Comparison of ENCODE assay signal across 8 mouse cellular contexts in genomic region chr4:46196513-46196912, GRCm38 (mm10). TPM values are rescaled to one million over a fixed set of nuclear protein-coding genes. Genes with fewer than 3 reads are reported as not detected.
DNase-seq lines count a peak whose midpoint lies in the region; ATAC-seq and TF ChIP-seq lines count a peak whose summit lies in the region.

No protein-coding gene starts in this region.

- ATAC-seq in heart, embryonic 13.5 days (ENCODE audit: extremely low read depth, insufficient number of reproducible peaks, low FRiP score, low TSS enrichment), result no peak
- peak; percentile 66 for ATAC-seq in erythroid progenitor cell, adult 5-6 weeks (replicated peaks; ENCODE audit: low FRiP score, poor library complexity, severe bottlenecking)
- no peak for ATAC-seq in limb, embryonic 14.5 days (ENCODE audit: low FRiP score, low read depth)
- no peak for ATAC-seq in stomach, embryonic 14.5 days (ENCODE audit: insufficient number of reproducible peaks, insufficient read depth, low FRiP score, low read depth)

- TF ChIP-seq CTCF in E14TG2a.4 (conservative IDR thresholded peaks at IDR 0.05; ENCODE audit: low read length), result no peak

- peaks cover 21% of the 10 kb centered on the region for H3K4me1 ChIP-seq in heart, embryonic 13.5 days
- peaks cover 37% of the 10 kb centered on the region for H3K4me1 ChIP-seq in E14TG2a.4 (replicated peaks; ENCODE audit: low read depth, low read length)
- peaks cover 14% of the 10 kb centered on the region for H3K4me1 ChIP-seq in limb, embryonic 14.5 days (ENCODE audit: control insufficient read depth, insufficient read depth, low read length)
- 0 out of 2 replicates have a peak, but pooled peaks cover 2% of the 10 kb centered on the region for H3K4me1 ChIP-seq in stomach, embryonic 14.5 days (ENCODE audit: control insufficient read depth, insufficient read depth, low read length)

- H3K9me3 ChIP-seq in heart, embryonic 13.5 days, result no peaks in the 10 kb centered on the region
- H3K9me3 ChIP-seq in E14TG2a.4 (ENCODE audit: low read length), result no peaks in the 10 kb centered on the region
- no peaks in the 10 kb centered on the region for H3K9me3 ChIP-seq in limb, embryonic 14.5 days (ENCODE audit: control insufficient read depth, low read length)
- H3K9me3 ChIP-seq in stomach, embryonic 14.5 days (ENCODE audit: control insufficient read depth, low read depth, low read length), result no peaks in the 10 kb centered on the region

- H3K27ac ChIP-seq in heart, embryonic 13.5 days (replicated peaks), result peak overlapping the region; percentile 87
- H3K27ac ChIP-seq in limb, embryonic 14.5 days (replicated peaks; ENCODE audit: low read depth, low read length), result peak overlapping the region; percentile 83
- H3K27ac ChIP-seq in stomach, embryonic 14.5 days (ENCODE audit: low read length), result no peak overlapping the region

- H3K27me3 ChIP-seq in heart, embryonic 13.5 days (replicated peaks), result peaks cover 44% of the 10 kb centered on the region
- peaks cover 22% of the 10 kb centered on the region for H3K27me3 ChIP-seq in E14TG2a.4 (ENCODE audit: insufficient read depth, low read length)
- no peaks in the 10 kb centered on the region; the same call in 1 of the 2 replicates for H3K27me3 ChIP-seq in limb, embryonic 14.5 days (ENCODE audit: control insufficient read depth, insufficient read depth, low read length)
- no peaks in the 10 kb centered on the region for H3K27me3 ChIP-seq in stomach, embryonic 14.5 days (ENCODE audit: control insufficient read depth, insufficient read depth, low read length)

- peaks cover 3% of the 10 kb centered on the region; the same call in 1 of the 2 replicates for H3K36me3 ChIP-seq in heart, embryonic 13.5 days
- H3K36me3 ChIP-seq in E14TG2a.4 (ENCODE audit: insufficient read depth, low read length), result peaks cover 2% of the 10 kb centered on the region; the same call in 1 of the 2 replicates
- H3K36me3 ChIP-seq in limb, embryonic 14.5 days (ENCODE audit: control insufficient read depth, insufficient read depth, low read length), result 0 out of 2 replicates have a peak, but pooled peaks cover 2% of the 10 kb centered on the region
- no peaks in the 10 kb centered on the region; the same call in 1 of the 2 replicates for H3K36me3 ChIP-seq in stomach, embryonic 14.5 days (ENCODE audit: control insufficient read depth, insufficient read depth, low read length)

- intact Hi-C loops in heart, postnatal 36 days (cut with DNase I), result loop anchor here (10.0 kb wide), 1 partner anchor 288 kb away; the partner anchor contains the start of gene Nans

- no peak for DNase-seq in heart, postnatal 36 days
- DNase-seq in limb, embryonic 14.5 days (ENCODE audit: low spot score), result no peak
- DNase-seq in natural killer cell, adult 2 months (ENCODE audit: low spot score in 2 of 2), result no peak
- DNase-seq in frontal cortex, postnatal 14 days (ENCODE audit: low spot score in 2 of 2), result no peak

- H3K9ac ChIP-seq in heart, embryonic 13.5 days, result peak overlapping the region; percentile 90
- H3K9ac ChIP-seq in limb, embryonic 14.5 days (ENCODE audit: low read depth, low read length, severe bottlenecking), result peak overlapping the region; percentile 91
- peak overlapping the region; percentile 89; the same call in 1 of the 2 replicates for H3K9ac ChIP-seq in stomach, embryonic 14.5 days (replicated peaks; ENCODE audit: low read depth, low read length)

- WGBS in heart, embryonic 13.5 days, result 36% methylated on average over 6 of the region's 6 CpGs
- WGBS in limb, embryonic 14.5 days, result 46% methylated on average over 6 of the region's 6 CpGs
- WGBS in stomach, embryonic 14.5 days, result 37% methylated on average over 6 of the region's 6 CpGs

- H3K4me3 ChIP-seq in heart, embryonic 13.5 days, result peak overlapping the region; percentile 79
- peak overlapping the region; percentile 88 for H3K4me3 ChIP-seq in E14TG2a.4 (replicated peaks; ENCODE audit: low read length)
- H3K4me3 ChIP-seq in limb, embryonic 14.5 days (replicated peaks; ENCODE audit: low read length), result peak overlapping the region; percentile 88
- H3K4me3 ChIP-seq in stomach, embryonic 14.5 days (ENCODE audit: low read depth, low read length), result peak overlapping the region; percentile 94

- no peak for TF ChIP-seq POLR2A in limb, embryonic 14.5 days (IDR thresholded peaks at IDR 0.05; ENCODE audit: borderline replicate concordance, extremely low read depth, insufficient read depth, insufficient read length)

- peak overlapping the region; percentile 88 for H3K4me2 ChIP-seq in heart, embryonic 13.5 days
- peak overlapping the region; percentile 83 for H3K4me2 ChIP-seq in limb, embryonic 14.5 days (replicated peaks; ENCODE audit: low read depth, low read length, severe bottlenecking)
- H3K4me2 ChIP-seq in stomach, embryonic 14.5 days (replicated peaks; ENCODE audit: low read depth, low read length), result peak overlapping the region; percentile 85

RNA-seq across cellular contexts. Expression of gene Xpa, which starts 0.4 kb away (rescaled TPM):
- polyA plus RNA-seq in heart, embryonic 13.5 days (2015; fragmentation: Nextera tagmentation; extraction: Ambion mirVana), result 13.8 and 15.6 TPM in 2 replicates
- 1 to 10 TPM; 8.6 to 10.0 TPM for total RNA-seq in heart, postnatal 36 days (2021)
- total RNA-seq in erythroid progenitor cell, adult 5-6 weeks (2015; ENCODE audit: low replicate concordance), result 7.9 and 25.6 TPM in 2 replicates
- 7.3 and 20.7 TPM in 2 replicates for total RNA-seq in erythroid progenitor cell, adult 5-6 weeks (2017; ENCODE audit: low replicate concordance)
- 24.6 and 29.0 TPM in 2 replicates for polyA plus RNA-seq in limb, embryonic 14.5 days (2012; rRNA removed)
- 24.4 and 24.8 TPM in 2 replicates for polyA plus RNA-seq in limb, embryonic 14.5 days (2014; fragmentation: Nextera tagmentation; extraction: Ambion mirVana)
- polyA plus RNA-seq in stomach, embryonic 14.5 days (2014; fragmentation: Nextera tagmentation; extraction: Ambion mirVana), result 24.5 and 31.8 TPM in 2 replicates

RNA-seq across cellular contexts. Expression of gene Tstd2, which starts 58.0 kb away (rescaled TPM):
- 25.9 and 26.8 TPM in 2 replicates for polyA plus RNA-seq in heart, embryonic 13.5 days (2015; fragmentation: Nextera tagmentation; extraction: Ambion mirVana)
- 10 to 100 TPM; 12.8 to 14.0 TPM for total RNA-seq in heart, postnatal 36 days (2021)
- 2.9 and 8.4 TPM in 2 replicates for total RNA-seq in erythroid progenitor cell, adult 5-6 weeks (2015; ENCODE audit: low replicate concordance)
- 9.6 and 22.8 TPM in 2 replicates for total RNA-seq in erythroid progenitor cell, adult 5-6 weeks (2017; ENCODE audit: low replicate concordance)
- 26.6 and 27.3 TPM in 2 replicates for polyA plus RNA-seq in limb, embryonic 14.5 days (2012; rRNA removed)
- polyA plus RNA-seq in limb, embryonic 14.5 days (2014; fragmentation: Nextera tagmentation; extraction: Ambion mirVana), result 17.5 and 23.7 TPM in 2 replicates
- 31.2 and 33.4 TPM in 2 replicates for polyA plus RNA-seq in stomach, embryonic 14.5 days (2014; fragmentation: Nextera tagmentation; extraction: Ambion mirVana)

RNA-seq across cellular contexts. Expression of gene Ncbp1, which starts 58.1 kb away (rescaled TPM):
- polyA plus RNA-seq in heart, embryonic 13.5 days (2015; fragmentation: Nextera tagmentation; extraction: Ambion mirVana), result 43.8 and 45.3 TPM in 2 replicates
- 10 to 100 TPM; 19.3 to 19.7 TPM for total RNA-seq in heart, postnatal 36 days (2021)
- 46.9 and 65.2 TPM in 2 replicates for total RNA-seq in erythroid progenitor cell, adult 5-6 weeks (2015; ENCODE audit: low replicate concordance)
- total RNA-seq in erythroid progenitor cell, adult 5-6 weeks (2017; ENCODE audit: low replicate concordance), result 55.1 and 78.8 TPM in 2 replicates
- polyA plus RNA-seq in limb, embryonic 14.5 days (2012; rRNA removed), result 54.3 and 75.2 TPM in 2 replicates
- polyA plus RNA-seq in limb, embryonic 14.5 days (2014; fragmentation: Nextera tagmentation; extraction: Ambion mirVana), result 74.0 and 79.7 TPM in 2 replicates
- 64.6 and 64.9 TPM in 2 replicates for polyA plus RNA-seq in stomach, embryonic 14.5 days (2014; fragmentation: Nextera tagmentation; extraction: Ambion mirVana)
